Mouse (Mus musculus) 3T3-L1 (cell line): Measurements from ENCODE around the gene Insl3.

ENCODE experiments used
- DNase-seq: peaks from one replicate; pipeline ENCODE4 v3.0.0-alpha.2; 2015; ENCODE audit warnings: low read depth, low spot score

Insl3 gene

DNA sequence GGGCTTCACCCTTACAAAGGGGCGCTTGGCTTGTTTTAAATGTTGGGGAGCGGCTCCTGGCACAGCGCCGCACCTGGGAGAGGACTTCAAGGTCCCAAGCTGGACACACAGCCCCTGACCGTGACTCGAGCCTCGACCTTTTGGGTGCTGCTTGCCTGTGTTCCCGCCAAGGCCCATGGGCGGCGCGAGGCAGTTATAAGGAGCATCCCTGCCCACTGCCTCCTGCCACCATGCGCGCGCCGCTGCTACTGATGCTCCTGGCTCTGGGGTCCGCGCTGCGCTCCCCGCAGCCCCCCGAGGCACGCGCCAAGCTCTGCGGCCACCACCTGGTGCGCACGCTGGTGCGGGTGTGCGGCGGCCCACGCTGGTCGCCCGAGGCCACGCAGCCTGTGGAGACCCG, at the start of gene Insl3:
TSS of gene Insl3 (plus strand) at position 187 of the 400 bp plus-strand sequence.
- no peak for DNase-seq

GRCm38 (mm10) chr8:71639318-71639717, 49.7 kb upstream of the Insl3 start:
- no peak for DNase-seq

DNA sequence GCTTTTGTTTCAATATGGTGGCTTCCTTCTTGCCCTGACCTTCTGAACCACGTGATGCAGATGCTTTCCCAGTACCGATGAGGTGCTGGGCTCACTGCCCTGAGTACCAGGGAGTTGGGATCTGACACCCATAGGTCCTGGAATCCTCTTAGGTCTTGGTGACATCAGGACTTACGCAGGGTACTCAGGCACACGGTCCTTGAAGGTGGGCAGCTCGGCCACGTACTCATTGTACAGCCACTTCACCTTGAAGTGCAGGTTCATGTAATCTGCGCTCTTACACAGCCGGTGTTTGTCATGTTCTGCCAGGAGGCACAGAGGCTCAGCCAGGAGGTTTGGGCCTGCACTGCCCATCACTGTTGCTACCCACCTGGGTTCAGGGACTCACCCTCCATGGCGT, 43.5 kb upstream of the Insl3 start:
- no peak for DNase-seq

DNA sequence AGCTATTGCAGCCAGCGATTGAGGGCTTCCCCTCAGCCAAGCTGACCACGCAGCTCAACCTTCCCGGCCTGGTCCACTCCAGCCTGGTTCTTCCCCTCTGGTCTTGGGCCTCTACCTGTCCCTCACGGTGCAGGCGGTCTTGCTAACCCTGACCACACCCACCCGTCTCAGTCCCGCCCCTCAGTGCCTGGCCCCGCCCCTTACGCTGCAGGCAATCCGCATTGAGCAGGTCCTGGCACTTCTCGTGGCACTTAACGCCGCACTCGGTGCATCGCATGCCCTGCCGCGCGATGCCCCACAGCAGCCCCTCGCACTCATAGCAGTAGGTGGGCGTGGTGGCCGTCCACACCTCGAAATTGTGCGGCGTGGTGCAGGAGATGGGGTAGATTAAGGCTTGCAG, 34.4 kb upstream of the Insl3 start:
- no peak for DNase-seq

DNA sequence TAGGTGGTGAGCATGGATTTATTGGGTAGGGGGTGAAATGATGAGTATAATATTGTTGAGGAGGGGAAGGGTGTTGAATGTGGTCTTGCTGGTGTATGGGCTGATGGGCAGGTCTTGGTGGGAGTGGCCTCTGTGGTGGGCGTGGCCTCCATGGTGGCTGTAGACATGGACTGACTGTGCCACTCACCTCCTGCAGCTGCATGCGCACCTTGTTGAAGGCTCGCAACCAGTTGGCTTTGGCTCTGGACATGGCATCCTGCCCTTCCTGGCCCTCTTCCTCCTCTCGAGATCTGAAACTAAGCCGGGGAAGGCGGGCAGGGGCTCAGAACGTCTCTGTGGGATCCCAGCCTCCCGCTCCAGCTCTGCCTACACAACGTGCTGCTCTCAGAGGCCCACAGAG, 31.2 kb upstream of the Insl3 start:
- no peak for DNase-seq

DNA sequence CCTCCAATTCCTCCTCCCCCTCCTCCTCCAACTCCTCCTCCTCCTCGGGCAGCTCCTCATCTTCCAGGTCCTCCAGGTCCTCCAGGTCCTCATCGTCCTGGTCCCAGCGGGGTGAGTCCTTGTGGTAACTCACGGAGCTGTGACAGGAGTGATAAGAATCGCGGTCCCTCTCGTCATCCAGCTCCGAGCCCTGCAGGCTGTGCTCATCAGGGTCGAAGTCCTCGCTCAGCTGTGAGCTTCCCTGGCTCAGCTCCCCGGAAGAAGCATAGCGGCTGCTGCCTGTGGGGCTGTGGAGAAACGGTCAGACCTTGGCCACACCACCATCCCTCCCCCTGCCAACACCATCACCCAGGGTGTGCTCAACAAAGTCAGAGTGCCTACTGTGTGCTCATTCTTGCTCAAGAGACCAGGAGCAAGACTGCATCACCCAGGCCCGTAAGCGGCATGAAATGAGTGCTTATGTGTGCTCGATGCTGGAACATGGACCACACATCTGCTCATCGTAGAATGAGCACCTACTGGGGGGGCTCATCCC, 30.4 kb upstream of the Insl3 start:
- no peak for DNase-seq

GRCm38 (mm10) chr8:71659751-71660150, 29.3 kb upstream of the Insl3 start:
- no peak for DNase-seq

DNA sequence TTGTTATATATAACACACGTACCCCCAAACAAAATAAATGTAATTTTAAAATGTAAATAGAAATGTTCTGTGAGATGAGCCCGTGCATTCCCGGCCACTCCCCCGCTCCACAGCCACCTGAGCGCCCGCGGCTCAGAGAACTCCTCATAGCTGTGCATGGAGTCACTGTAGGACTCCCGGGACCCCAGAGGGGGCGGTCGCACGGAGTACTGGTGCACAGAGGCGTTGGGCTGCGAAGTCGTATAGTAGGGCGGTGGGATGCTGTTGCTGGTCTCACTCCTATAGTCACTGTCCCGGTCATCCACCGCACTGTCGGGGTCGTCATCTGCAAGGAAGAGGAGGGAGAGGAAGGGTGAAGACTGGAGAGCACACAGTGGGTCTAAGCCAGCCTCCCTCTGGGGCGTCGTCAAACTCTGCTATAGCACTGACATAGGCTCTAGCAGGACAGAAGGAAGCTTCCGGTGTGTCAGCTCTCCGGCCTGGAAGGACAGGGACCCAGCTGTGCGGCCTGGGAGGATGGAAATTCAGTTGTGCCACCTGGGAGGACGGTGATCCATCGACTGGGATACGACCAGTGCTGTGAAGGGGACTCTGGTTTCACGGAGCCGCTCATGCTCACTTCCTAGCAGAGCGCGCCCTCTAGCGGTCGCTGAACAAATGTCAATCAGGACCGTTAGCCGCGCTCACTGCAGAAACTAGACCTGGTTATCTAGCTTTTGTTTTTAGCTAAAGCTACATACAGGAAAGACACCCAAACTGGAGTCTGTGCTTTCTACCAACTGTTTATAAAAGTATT, 28.5 kb upstream of the Insl3 start:
- DNase-seq = peak; percentile 92

GRCm38 (mm10) chr8:71665331-71666130, 23.5 kb upstream of the Insl3 start:
- DNase-seq = peak; percentile 47

DNA sequence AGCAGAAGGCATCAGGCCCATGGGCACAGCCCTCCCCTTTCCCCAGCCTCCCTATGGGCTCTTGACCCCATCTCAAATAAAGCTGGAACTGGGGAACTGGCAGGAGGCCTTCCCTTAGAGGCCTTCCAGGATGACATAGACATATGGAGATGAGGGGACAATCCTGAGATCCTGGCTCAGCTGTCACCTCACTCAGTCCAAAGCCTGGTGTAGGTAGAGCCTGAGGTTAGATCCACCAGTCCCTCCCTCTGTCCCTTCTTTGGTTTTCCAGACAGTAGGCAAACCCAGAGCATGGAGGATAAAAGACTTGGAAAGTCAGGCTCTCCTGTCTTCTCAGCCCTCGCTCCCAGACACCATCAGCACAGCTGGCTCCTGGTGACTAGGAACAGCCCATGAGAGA, 22.2 kb upstream of the Insl3 start:
- DNase-seq = no peak

DNA sequence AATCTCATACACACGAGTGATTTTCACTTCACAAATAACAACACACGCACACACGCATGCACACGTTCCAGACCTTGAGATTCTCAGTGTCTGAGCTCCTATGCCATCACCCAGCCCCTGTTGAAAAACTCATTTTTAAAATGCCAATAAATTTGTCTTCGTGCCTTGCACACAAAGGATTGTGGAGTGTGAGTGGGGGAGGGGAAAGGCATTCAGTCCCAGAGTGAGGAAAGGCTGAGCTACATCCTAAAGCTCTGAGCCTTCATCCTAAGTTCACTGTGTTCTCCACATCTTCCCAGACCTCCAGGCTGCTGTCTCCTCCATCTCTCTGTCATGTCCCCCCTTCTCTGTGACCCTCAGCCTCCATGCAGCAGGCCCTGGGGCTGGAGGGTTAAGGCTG, 21.8 kb upstream of the Insl3 start:
- no peak for DNase-seq

DNA sequence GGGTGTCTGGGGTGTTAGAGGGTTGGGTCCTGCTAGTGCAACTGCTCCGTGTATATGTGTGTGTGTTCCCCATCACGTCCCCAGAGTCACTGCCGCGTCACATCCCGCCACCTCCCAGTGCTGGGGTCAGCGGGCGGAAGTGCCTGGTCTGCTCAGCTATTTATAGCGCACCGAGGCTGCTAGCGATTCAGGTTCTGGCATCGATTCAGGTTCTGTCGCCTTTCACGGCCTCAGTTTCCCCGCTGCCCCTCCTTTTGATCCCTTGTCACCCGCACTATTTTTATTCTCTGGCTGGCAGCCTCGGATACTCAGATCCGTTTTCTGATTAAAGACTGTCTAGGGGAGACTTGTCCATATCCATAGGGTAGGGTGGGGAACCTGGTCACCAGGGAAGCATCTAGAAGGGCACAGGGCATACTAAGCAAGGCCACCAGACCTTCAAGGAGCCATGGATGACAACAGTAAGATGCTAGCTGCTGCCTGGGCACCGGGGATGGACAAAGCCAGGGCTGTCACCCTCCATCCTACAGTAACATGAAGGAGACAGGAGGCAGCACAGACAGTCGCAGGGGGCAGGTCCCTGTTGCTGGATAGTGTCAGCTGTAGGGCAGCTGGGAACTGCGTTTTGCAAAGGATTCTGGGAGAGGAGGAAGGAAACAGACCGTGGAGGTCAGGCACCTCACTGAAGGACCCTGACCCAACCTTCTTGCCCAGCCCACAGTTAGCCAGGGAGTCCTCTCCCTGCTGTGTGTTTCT, 20.6 kb upstream of the Insl3 start:
- DNase-seq = peak; percentile 30

- DNase-seq = no peak
Observed at GRCm38 (mm10) chr8:71670198-71670597, 18.8 kb upstream of the Insl3 start.

DNA sequence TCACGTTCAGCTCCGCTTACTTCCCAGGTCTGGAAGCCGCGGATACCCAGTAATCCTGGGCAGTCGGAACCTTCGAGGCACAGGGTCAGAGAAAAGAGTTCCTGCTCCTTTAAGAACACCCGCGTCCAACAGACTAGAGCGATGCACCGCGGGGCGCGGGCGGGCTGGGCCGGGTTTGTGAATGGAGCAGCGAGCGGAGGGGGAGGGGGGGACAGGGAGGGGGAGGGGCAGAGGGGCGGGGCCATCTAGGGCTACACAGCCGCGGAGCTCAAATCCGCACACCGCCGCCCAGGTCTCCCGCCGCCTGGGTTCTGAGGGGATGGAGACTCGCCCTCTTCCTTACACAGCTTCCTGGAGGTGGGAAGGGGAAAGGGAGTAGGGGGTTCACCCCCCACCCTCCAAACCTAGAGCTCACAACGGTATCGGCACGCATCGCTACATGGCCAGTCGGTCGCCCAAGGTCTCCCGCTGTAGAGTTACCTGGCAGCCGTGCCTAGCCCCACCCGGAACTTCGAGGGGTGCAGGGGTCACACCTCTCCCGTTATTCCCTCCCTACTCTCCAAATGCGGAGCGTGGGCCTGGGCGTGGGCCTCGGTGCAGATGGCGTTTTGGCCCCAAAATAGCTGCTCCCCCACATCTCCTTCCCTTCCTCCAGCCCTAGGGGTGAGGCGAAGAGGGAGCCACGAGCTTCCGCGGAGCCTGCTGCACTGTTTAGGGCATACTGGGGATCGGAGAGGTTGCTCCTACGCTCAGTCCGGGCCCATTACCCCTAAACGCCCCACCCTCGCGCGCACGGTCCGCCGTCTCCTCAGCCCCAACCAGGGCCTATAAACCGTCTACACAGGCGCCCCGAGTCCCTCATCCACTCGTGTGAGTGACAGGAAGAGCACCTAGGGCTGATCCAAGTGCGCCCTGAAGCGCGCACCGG, 18.1 kb upstream of the Insl3 start:
- DNase-seq = peak; percentile 53

DNA sequence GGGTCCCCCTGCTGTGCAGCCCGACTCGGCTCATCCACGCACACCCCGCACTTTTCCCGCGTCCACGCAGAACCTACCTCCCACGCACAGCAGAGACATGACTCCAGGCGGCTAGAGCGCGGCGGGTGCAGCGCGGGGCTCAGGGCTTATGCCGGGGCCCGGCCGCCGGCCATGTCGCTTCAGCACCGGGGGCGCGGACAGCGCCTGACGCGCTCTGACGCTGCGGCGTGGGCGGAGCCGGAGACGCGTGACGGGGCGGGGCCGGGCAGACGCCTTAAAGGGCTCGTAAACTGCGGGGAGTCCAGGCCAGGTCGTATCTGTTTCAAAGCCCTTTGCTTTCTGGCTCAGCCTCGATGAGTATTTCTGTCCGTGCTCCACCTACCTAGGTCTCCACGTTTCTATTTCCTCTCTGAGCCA, 17.5 kb upstream of the Insl3 start, which contains the start of gene Unc13a:
TSS of gene Unc13a (minus strand) at position 209 of the 417 bp plus-strand sequence.
- DNase-seq = peak; percentile 79

GRCm38 (mm10) chr8:71672168-71672735, 16.8 kb upstream of the Insl3 start:
- DNase-seq = no peak

DNA sequence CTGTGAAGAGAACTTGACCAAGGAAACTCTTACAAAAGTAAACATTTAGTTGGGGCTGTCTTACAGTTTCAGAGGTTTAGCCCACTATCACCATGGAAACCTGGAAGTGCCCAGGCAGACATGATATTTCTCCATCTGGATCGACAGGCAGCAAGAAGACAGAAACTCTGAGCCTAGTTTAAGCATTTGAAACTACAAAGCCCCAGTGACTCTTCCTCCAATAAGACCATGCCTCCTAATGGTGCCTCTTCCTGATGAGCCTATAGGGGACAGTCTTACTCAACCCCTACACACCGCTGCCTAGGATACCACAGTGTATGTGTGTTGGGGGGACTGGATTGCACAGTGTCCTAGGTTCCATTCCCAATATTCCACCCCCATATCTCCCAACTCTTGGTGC, 14.9 kb upstream of the Insl3 start:
- DNase-seq = no peak

DNA sequence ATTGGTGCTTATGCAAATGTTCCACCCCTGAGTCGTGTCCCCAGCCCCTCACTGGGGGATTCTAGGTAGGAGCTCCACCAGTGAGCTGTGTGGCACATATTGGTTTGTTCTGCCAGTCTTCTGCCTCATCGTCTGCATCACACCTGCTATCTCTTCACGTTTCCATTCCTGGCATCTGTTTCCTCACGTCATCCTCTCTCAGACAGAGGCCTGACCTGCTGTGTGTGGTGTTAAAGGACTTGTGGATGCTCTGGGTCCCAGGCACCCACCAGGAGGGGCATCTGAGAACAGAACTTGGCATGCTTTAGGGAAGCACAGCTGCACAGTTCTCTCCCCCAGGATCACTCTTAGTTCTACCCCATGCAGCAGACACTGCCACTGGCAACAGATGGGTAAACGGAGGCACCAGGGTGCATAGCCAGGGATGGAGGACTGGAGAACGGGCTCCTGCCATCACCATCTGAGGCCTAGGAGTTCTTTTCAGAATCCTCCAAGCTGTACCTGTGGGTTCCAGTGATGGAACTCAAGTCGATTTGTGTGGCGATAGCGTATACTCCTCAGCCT, 13.5 kb upstream of the Insl3 start:
- no peak for DNase-seq

DNA sequence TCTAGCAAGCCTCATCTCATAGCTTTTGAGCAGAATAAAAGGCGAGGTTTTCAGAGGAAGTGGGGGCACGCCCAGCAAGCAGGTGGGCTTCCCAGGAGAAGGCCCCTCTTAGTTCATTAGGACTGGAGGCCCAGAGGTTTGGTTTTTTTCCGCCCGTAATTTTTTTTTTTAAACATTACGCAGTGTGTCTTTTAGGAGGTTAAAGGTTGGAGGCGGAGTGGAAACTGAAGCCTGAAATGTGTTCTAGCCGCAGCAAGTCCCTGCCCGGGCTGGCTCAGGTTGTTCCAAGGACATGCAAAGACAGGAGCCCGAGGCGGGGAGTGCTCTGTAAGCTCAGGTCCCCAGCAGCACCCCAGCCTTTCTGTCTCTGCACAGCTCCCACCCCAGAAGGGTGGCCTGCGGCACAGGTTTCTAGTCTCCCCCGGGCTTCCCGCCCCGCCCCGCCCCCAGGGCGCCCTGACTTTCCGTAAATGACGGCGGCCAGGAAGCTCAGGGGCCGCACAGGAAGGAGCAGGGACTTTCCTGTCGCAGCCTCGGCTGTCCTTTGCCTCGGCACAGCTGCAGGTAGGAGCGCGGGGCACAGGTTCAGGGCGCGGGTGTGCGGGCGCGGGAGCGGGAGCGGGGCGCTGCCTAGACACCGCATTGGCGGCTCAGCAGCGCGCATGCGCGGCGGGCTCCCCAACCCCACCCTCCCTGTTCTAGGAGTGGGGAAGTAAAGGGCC, 12.8 kb upstream of the Insl3 start, which contains the start of gene Jak3:
TSS of gene Jak3 (plus strand) at position 277 of the 722 bp plus-strand sequence.
- peak; percentile 65 for DNase-seq
